Mouse (Mus musculus) heart, embryonic 12.5 days (tissue): ENCODE results near the gene Ndrg3. TPM values are rescaled to one million over a fixed set of nuclear protein-coding genes. Genes with fewer than 3 reads are reported as not detected.
"Not testable (repeated sequence)": the region's sequence is repeated elsewhere in the genome, so short reads cannot be mapped to it uniquely, and the experiment has no call there.

Source experiments
- ATAC-seq: fragments of 200-750 bp; cut with Nextera tagmentation; 2 replicates; pipeline ENCODE4 v1.8.0; 2017; ENCODE audit warnings: moderate TSS enrichment, moderate library complexity; ENCODE audit not compliant: insufficient number of reproducible peaks, low FRiP score
- H3K27ac ChIP-seq: fragments of 300-500 bp; sonication (generic); 2 replicates; pipeline ENCODE4 v1.5.1; 2016; ENCODE audit warnings: mild to moderate bottlenecking, moderate library complexity; ENCODE audit not compliant: poor library complexity, severe bottlenecking
- H3K27me3 ChIP-seq: fragments of 300-500 bp; sonication (generic); replicated peaks from 2 replicates; pipeline ENCODE4 v1.6.1; 2016; ENCODE audit warnings: mild to moderate bottlenecking, moderate library complexity
- H3K36me3 ChIP-seq: fragments of 300-500 bp; sonication (generic); 2 replicates; pipeline ENCODE4 v1.6.1; 2016; ENCODE audit warnings: mild to moderate bottlenecking, moderate library complexity
- H3K4me1 ChIP-seq: fragments of 300-500 bp; sonication (generic); replicated peaks from 2 replicates; pipeline ENCODE4 v1.6.1; 2016; ENCODE audit warnings: mild to moderate bottlenecking
- H3K4me2 ChIP-seq: fragments of 300-500 bp; sonication (generic); 2 replicates; pipeline ENCODE4 v1.6.1; 2016; ENCODE audit warnings: mild to moderate bottlenecking, moderate library complexity
- H3K4me3 ChIP-seq: fragments of 300-500 bp; sonication (generic); 2 replicates; pipeline ENCODE4 v1.5.1; 2016; ENCODE audit warnings: mild to moderate bottlenecking
- H3K9ac ChIP-seq: fragments of 300-500 bp; sonication (generic); 2 replicates; pipeline ENCODE4 v1.6.1; 2016; ENCODE audit warnings: mild to moderate bottlenecking, moderate library complexity
- H3K9me3 ChIP-seq: fragments of 300-500 bp; sonication (generic); replicated peaks from 2 replicates; pipeline ENCODE4 v1.6.1; 2016; ENCODE audit warnings: mild to moderate bottlenecking, moderate library complexity
- WGBS: fragments of 180-500 bp; shearing (Covaris S2); methylation state at CpG from one replicate; pipeline ENCODE4 v1.1.7; 2016; 5-methylcytosine and 5-hydroxymethylcytosine counted together
- polyA plus RNA-seq: library from polyadenylated mRNA; unstranded; fragments of >200 nt; fragmentation: Nextera tagmentation; extraction: Ambion mirVana; gene quantifications from 2 replicates; pipeline ENCODE4 v1.2.1, GENCODE M21; 2016

Ndrg3 gene
- polyA plus RNA-seq, 1 experiment from 2014 or later, result 31.3 TPM

- peaks cover 4% of the 10 kb centered on the region; the same call in 1 of the 2 replicates for H3K9me3 ChIP-seq
- no peak overlapping the region for H3K27ac ChIP-seq
- no peak for ATAC-seq
- H3K9ac ChIP-seq, result no peak overlapping the region
- H3K36me3 ChIP-seq, result no peaks in the 10 kb centered on the region
- 51% methylated on average over 2 of the region's 2 CpGs for WGBS
- H3K27me3 ChIP-seq, result no peaks in the 10 kb centered on the region
- no peak overlapping the region for H3K4me3 ChIP-seq
- H3K4me2 ChIP-seq, result no peak overlapping the region
- H3K4me1 ChIP-seq, result peaks cover 8% of the 10 kb centered on the region
Observed at GRCm38 (mm10) chr2:156919796-156920195, 72.1 kb downstream of the Ndrg3 start.

DNA sequence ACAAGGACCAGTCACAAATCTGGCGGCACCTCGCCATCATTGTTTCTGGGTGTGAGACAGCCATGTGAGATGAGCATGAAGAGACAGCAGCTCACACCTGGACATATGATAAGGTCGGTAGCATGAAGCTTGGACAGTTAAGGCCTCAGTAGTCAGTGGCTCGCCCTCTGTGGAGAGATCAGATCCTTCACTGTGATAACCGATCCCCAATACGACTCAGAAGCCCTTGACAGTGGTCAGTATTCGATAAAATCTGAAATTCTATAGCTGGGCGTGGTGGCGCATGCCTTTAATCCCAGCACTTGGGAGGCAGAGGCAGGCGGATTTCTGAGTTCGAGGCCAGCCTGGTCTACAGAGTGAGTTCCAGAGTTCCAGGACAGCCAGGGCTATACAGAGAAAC lies 72.7 kb downstream of the Ndrg3 start:
- not testable (repeated sequence) for H3K9ac ChIP-seq, H3K4me2 ChIP-seq, H3K4me3 ChIP-seq, H3K9me3 ChIP-seq, H3K36me3 ChIP-seq, H3K27ac ChIP-seq, H3K27me3 ChIP-seq, ATAC-seq, H3K4me1 ChIP-seq
- WGBS, result 80% methylated on average over 11 of the region's 11 CpGs

GRCm38 (mm10) chr2:156918562-156918961 lies 73.3 kb downstream of the Ndrg3 start:
- whole genome bisulfite sequencing, result 55% methylated on average over 4 of the region's 4 CpGs

GRCm38 (mm10) chr2:156916419-156917125 lies 75.3 kb downstream of the Ndrg3 start:
- Histone ChIP-seq H3K4me3 (no peak overlapping the region), H3K9me3 (peaks cover 4% of the 10 kb centered on the region; the same call in 1 of the 2 replicates), H3K27me3 (no peaks in the 10 kb centered on the region), H3K4me1 (peaks cover 7% of the 10 kb centered on the region), H3K27ac (no peak overlapping the region), H3K36me3 (no peaks in the 10 kb centered on the region), H3K9ac (no peak overlapping the region), H3K4me2 (no peak overlapping the region)
- no peak for ATAC-seq
- 86% methylated on average over 3 of the region's 3 CpGs for WGBS

More at GRCm38 (mm10) chr2:156918562-156918961, 73.3 kb downstream of the Ndrg3 start:
- Histone ChIP-seq H3K27ac (no peak overlapping the region), H3K4me2 (no peak overlapping the region), H3K4me3 (no peak overlapping the region), H3K9ac (no peak overlapping the region), H3K36me3 (no peaks in the 10 kb centered on the region), H3K4me1 (peaks cover 4% of the 10 kb centered on the region), H3K9me3 (peaks cover 4% of the 10 kb centered on the region; the same call in 1 of the 2 replicates), H3K27me3 (no peaks in the 10 kb centered on the region)
- ATAC-seq, result no peak

DNA sequence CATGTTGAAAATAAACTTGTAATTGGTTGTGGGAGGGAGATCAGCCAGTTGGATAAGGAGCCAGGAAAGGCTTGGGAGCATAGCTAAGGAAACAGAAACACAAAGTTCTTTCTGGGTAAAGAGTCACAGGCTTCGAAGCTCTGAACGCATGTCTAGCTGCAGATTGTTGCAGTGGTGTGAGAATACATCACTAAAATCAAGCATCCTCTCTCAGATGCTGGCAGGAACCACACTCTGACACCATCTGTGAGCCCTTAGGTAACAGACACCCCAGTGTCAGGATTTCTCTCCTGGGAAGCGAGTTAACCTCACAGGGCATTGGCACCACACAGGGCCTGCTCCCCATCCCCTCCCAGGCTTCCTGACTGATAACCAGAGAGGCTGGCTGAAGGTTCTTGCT lies 76.3 kb downstream of the Ndrg3 start:
- H3K36me3 ChIP-seq, result no peaks in the 10 kb centered on the region
- ATAC-seq, result no peak; the same call in 1 of the 2 replicates
- peaks cover 7% of the 10 kb centered on the region for H3K4me1 ChIP-seq
- H3K9ac ChIP-seq, result no peak overlapping the region
- no peak overlapping the region for H3K4me2 ChIP-seq
- H3K4me3 ChIP-seq, result no peak overlapping the region
- WGBS, result 43% methylated on average over 3 of the region's 3 CpGs
- peaks cover 4% of the 10 kb centered on the region; the same call in 1 of the 2 replicates for H3K9me3 ChIP-seq
- H3K27me3 ChIP-seq, result no peaks in the 10 kb centered on the region
- H3K27ac ChIP-seq, result no peak overlapping the region

DNA sequence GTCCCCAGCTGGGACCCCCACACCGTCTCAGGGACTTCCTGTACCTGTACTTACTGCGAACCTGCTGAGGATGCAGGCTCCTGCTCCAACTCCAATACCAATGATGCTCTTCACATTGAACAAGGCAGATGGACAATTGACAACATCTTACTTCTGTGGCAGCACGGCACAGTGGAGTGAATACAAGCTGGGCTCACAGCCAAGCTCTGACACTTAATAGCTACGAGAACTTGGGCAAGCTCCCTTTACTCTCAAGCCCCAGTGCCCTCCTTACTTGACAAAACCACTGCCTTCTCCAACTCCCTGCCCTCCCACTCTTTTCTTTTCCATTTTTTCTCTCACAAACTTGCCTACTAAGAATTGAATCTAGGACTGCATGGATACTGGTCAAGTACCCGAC lies 78.7 kb downstream of the Ndrg3 start:
- 56% methylated on average over 5 of the region's 5 CpGs for WGBS
- no peak for ATAC-seq
- peaks cover 4% of the 10 kb centered on the region; the same call in 1 of the 2 replicates for H3K9me3 ChIP-seq
- H3K9ac ChIP-seq, result no peak overlapping the region
- no peak overlapping the region for H3K4me3 ChIP-seq
- peaks cover 7% of the 10 kb centered on the region for H3K4me1 ChIP-seq
- no peak overlapping the region for H3K27ac ChIP-seq
- no peaks in the 10 kb centered on the region for H3K36me3 ChIP-seq
- H3K4me2 ChIP-seq, result no peak overlapping the region
- no peaks in the 10 kb centered on the region for H3K27me3 ChIP-seq

GRCm38 (mm10) chr2:156905931-156906330 lies 85.9 kb downstream of the Ndrg3 start:
- H3K27ac ChIP-seq, H3K9me3 ChIP-seq, H3K4me1 ChIP-seq, H3K4me2 ChIP-seq, H3K27me3 ChIP-seq, H3K4me3 ChIP-seq, H3K36me3 ChIP-seq, ATAC-seq, H3K9ac ChIP-seq: not testable (repeated sequence)
- 26% methylated on average over 4 of the region's 4 CpGs for WGBS

DNA sequence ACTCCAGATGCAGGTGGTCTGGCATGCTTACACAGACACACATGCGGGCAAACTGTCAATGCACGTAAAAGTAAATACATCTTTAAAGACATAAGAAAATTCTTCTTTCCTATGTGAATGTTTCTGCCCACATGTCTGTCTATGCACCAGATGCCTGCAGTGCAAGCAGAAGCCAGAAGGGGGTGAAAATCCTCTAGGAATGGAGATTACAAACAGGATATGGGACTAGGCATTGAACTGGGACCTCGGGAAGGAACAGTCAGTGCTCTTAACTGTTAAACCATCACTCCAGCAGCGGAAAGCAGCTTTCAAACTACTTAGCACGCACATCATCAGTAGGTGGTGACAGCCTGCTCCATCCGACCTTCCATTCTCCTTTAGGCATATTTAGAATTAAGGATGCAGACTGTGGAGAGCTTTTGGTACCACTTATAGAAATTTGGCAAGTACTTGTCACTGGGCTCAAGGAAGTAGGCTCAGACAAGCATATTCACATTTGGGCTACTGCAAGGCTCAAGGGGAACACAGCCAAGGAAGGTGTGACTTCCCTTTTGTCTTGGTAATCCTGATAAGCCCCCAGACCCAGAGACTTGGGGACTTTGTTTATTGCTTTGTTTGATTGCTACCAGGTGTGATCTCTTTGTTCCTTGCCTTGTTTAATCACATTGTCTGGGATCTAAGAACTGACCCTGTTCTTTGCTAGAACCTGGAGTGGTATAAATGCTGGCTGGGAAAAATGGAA lies 86.7 kb downstream of the Ndrg3 start:
- H3K4me3 ChIP-seq, result no peak overlapping the region
- no peaks in the 10 kb centered on the region for H3K27me3 ChIP-seq
- H3K4me1 ChIP-seq, result no peaks in the 10 kb centered on the region
- H3K4me2 ChIP-seq, result no peak overlapping the region
- H3K27ac ChIP-seq, result no peak overlapping the region
- no peak for ATAC-seq
- H3K9ac ChIP-seq, result no peak overlapping the region
- H3K36me3 ChIP-seq, result no peaks in the 10 kb centered on the region
- no peaks in the 10 kb centered on the region for H3K9me3 ChIP-seq
- WGBS, result 17% methylated on average over 6 of the region's 6 CpGs

DNA sequence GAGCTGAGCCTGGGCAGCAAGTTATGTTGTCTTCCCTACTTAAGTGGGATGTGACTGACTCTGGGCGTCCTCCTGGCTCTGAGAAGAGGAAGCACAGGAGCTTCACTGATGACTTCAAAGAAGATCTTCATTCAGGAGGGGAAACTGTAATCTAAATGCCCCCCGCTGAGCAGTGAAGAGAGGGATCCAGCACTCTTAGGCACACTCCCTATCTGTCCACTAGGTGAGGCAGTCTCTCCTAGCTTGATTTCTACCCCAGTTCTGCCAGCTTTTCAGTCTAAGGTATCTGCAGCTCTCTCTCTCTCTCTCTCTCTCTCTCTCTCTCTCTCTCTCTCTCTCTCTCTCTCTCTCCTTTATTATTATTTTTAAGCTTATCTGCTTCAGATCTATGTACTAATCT lies 88.5 kb downstream of the Ndrg3 start:
- Histone ChIP-seq H3K4me2 (no peak overlapping the region), H3K36me3 (no peaks in the 10 kb centered on the region), H3K27ac (no peak overlapping the region), H3K9me3 (no peaks in the 10 kb centered on the region), H3K4me3 (no peak overlapping the region), H3K9ac (no peak overlapping the region), H3K4me1 (peaks cover 5% of the 10 kb centered on the region), H3K27me3 (no peaks in the 10 kb centered on the region)
- 33% methylated on average over 2 of the region's 2 CpGs for WGBS
- no peak for ATAC-seq

GRCm38 (mm10) chr2:156902411-156902810 lies 89.4 kb downstream of the Ndrg3 start:
- not testable (repeated sequence) for ATAC-seq, H3K27ac ChIP-seq, H3K9ac ChIP-seq, H3K9me3 ChIP-seq, H3K36me3 ChIP-seq, H3K4me2 ChIP-seq, H3K27me3 ChIP-seq, H3K4me3 ChIP-seq
- WGBS, result 83% methylated on average over 3 of the region's 4 CpGs
- peaks cover 13% of the 10 kb centered on the region for H3K4me1 ChIP-seq

DNA sequence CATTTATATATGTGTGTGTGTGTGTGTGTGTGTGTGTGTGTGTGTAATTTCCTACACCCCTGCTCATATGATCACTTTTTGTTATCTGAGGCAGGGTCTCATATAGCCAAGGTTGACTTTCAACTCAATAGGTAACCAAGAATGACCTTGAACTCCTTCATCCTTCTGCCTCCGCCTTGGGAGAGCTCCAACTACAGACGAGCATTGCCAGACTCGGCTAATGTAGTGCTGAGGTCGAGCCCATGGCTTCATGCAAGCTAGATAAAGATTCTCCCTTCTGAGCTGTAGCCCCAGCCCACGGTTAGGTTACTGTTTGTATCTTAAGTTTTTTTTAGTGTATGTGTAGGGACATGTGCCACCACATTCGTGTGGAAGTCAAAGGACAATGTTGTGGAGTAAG lies 90.0 kb downstream of the Ndrg3 start:
- 55% methylated on average over 6 of the region's 6 CpGs for WGBS
- Histone ChIP-seq H3K4me1 (peaks cover 14% of the 10 kb centered on the region), H3K36me3 (no peaks in the 10 kb centered on the region), H3K9me3 (no peaks in the 10 kb centered on the region), H3K4me2 (no peak overlapping the region), H3K4me3 (no peak overlapping the region), H3K27ac (no peak overlapping the region), H3K9ac (no peak overlapping the region), H3K27me3 (no peaks in the 10 kb centered on the region)
- ATAC-seq, result no peak
